Mouse (Mus musculus): ENCODE data around the gene Chd4. TPM values are rescaled to one million over a fixed set of nuclear protein-coding genes. Genes with fewer than 3 reads are reported as not detected.

Chd4 gene
- polyA plus RNA-seq, 1 experiment from 2014 or later, result 70.1 TPM

DNA sequence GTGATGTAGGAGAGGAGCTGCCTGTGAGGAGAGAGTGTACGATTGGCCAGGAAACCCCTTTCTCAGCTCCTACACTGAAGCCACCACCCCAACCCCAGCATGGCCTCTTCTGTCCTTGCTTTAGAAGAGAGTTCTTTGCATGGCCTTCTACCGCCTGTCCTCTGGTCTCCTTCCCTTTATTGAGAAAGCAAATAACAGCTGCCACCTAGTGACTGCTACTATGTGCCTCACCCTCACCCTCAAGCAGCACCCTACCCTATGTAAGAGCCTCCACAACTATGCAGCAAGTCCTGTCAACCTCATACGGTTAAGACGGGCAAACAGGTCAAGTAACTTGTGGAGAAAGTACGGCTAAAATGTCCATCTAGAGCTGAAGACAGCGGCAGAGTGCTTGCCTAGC is 74.4 kb downstream of the Chd4 start:
- Histone ChIP-seq H3K27ac (replicated peaks; ENCODE audit: low read depth, low read length) (no peak overlapping the region), H3K4me2 (ENCODE audit: low read depth, low read length) (no peak overlapping the region), H3K4me1 (ENCODE audit: control insufficient read depth, insufficient read depth, low read length) (peaks cover 14% of the 10 kb centered on the region), H3K9me3 (ENCODE audit: control insufficient read depth, low read length) (no peaks in the 10 kb centered on the region), H3K4me3 (ENCODE audit: low read depth, low read length) (no peak overlapping the region), H3K36me3 (ENCODE audit: control insufficient read depth, insufficient read depth, low read length) (peaks cover 78% of the 10 kb centered on the region), H3K9ac (ENCODE audit: low read depth, low read length) (no peak overlapping the region), H3K27me3 (replicated peaks; ENCODE audit: control insufficient read depth, insufficient read depth, low read length) (no peaks in the 10 kb centered on the region)
- ATAC-seq (ENCODE audit: low read depth), result no peak
- no peak for DNase-seq (ENCODE audit: low spot score)
- 83% methylated on average over 6 of the region's 6 CpGs for WGBS

- no peaks in the 10 kb centered on the region for H3K9me3 ChIP-seq (ENCODE audit: control insufficient read depth, low read length)
- peaks cover 3% of the 10 kb centered on the region; the same call in 1 of the 2 replicates for H3K4me1 ChIP-seq (ENCODE audit: control insufficient read depth, insufficient read depth, low read length)
- DNase-seq (ENCODE audit: low spot score), result no peak
- no peak overlapping the region for H3K4me3 ChIP-seq (ENCODE audit: low read depth, low read length)
- no peak overlapping the region for H3K27ac ChIP-seq (replicated peaks; ENCODE audit: low read depth, low read length)
- 87% methylated on average over 2 of the region's 2 CpGs for WGBS
- ATAC-seq (ENCODE audit: low read depth), result no peak
- no peak overlapping the region for H3K9ac ChIP-seq (ENCODE audit: low read depth, low read length)
- no peaks in the 10 kb centered on the region for H3K27me3 ChIP-seq (replicated peaks; ENCODE audit: control insufficient read depth, insufficient read depth, low read length)
- peaks cover 99% of the 10 kb centered on the region for H3K36me3 ChIP-seq (ENCODE audit: control insufficient read depth, insufficient read depth, low read length)
- H3K4me2 ChIP-seq (ENCODE audit: low read depth, low read length), result no peak overlapping the region
Observed at GRCm38 (mm10) chr6:125172474-125172873, 76.7 kb downstream of the Chd4 start.

- H3K27ac ChIP-seq (replicated peaks; ENCODE audit: low read depth, low read length), result no peak overlapping the region
- WGBS, result 89% methylated on average over 7 of the region's 7 CpGs
- H3K9me3 ChIP-seq (ENCODE audit: control insufficient read depth, low read length), result no peaks in the 10 kb centered on the region
- DNase-seq (ENCODE audit: low spot score) (no peak), ATAC-seq (ENCODE audit: low read depth) (no peak)
- H3K4me3 ChIP-seq (ENCODE audit: low read depth, low read length), result no peak overlapping the region
- H3K4me1 ChIP-seq (ENCODE audit: control insufficient read depth, insufficient read depth, low read length), result no peaks in the 10 kb centered on the region
- H3K27me3 ChIP-seq (replicated peaks; ENCODE audit: control insufficient read depth, insufficient read depth, low read length), result no peaks in the 10 kb centered on the region
- H3K36me3 ChIP-seq (ENCODE audit: control insufficient read depth, insufficient read depth, low read length), result peaks cover 99% of the 10 kb centered on the region
- H3K4me2 ChIP-seq (ENCODE audit: low read depth, low read length), result no peak overlapping the region
- H3K9ac ChIP-seq (ENCODE audit: low read depth, low read length), result no peak overlapping the region
Observed at GRCm38 (mm10) chr6:125173256-125173655, 77.5 kb downstream of the Chd4 start.

DNA sequence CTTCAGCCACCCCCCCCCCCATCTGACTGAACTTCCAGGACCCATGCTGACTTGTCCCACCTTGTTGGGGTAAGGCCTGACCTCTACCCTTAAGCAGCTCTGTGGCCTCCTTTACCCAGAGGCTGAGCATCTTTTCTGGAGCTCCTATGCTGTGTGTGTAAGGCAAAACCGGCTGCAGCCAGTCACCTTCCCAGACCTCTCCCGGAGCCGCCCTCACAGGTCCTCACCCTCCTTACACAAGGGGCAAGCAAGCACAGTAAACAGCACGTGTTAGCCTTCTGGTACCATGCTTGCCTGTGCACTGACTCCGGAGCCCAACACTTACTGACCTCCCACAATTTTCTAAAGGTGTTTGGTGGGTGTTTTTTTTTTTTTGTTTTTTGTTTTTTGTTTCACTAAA is 79.7 kb downstream of the Chd4 start:
- Histone ChIP-seq H3K4me1 (ENCODE audit: control insufficient read depth, insufficient read depth, low read length) (no peaks in the 10 kb centered on the region), H3K9ac (ENCODE audit: low read depth, low read length) (no peak overlapping the region), H3K27ac (replicated peaks; ENCODE audit: low read depth, low read length) (no peak overlapping the region), H3K27me3 (replicated peaks; ENCODE audit: control insufficient read depth, insufficient read depth, low read length) (no peaks in the 10 kb centered on the region), H3K4me3 (ENCODE audit: low read depth, low read length) (no peak overlapping the region), H3K4me2 (ENCODE audit: low read depth, low read length) (no peak overlapping the region), H3K9me3 (ENCODE audit: control insufficient read depth, low read length) (no peaks in the 10 kb centered on the region), H3K36me3 (ENCODE audit: control insufficient read depth, insufficient read depth, low read length) (peaks cover 99% of the 10 kb centered on the region)
- 92% methylated on average over 5 of the region's 5 CpGs for WGBS
- no peak for ATAC-seq (ENCODE audit: low read depth)
- DNase-seq (ENCODE audit: low spot score), result no peak

GRCm38 (mm10) chr6:125179601-125180000 is 83.8 kb downstream of the Chd4 start:
- H3K4me1 ChIP-seq (ENCODE audit: control insufficient read depth, insufficient read depth, low read length), result no peaks in the 10 kb centered on the region
- H3K9ac ChIP-seq (ENCODE audit: low read depth, low read length), result no peak overlapping the region
- 92% methylated on average over 7 of the region's 7 CpGs for WGBS
- ATAC-seq (ENCODE audit: low read depth), result no peak
- H3K27ac ChIP-seq (replicated peaks; ENCODE audit: low read depth, low read length), result no peak overlapping the region
- H3K4me3 ChIP-seq (ENCODE audit: low read depth, low read length), result no peak overlapping the region
- peaks cover 97% of the 10 kb centered on the region for H3K36me3 ChIP-seq (ENCODE audit: control insufficient read depth, insufficient read depth, low read length)
- no peaks in the 10 kb centered on the region for H3K9me3 ChIP-seq (ENCODE audit: control insufficient read depth, low read length)
- no peak for DNase-seq (ENCODE audit: low spot score)
- H3K4me2 ChIP-seq (ENCODE audit: low read depth, low read length), result no peak overlapping the region
- H3K27me3 ChIP-seq (replicated peaks; ENCODE audit: control insufficient read depth, insufficient read depth, low read length), result no peaks in the 10 kb centered on the region

Small RNA genes lying within 50 kb of the gene (microRNA-seq; reads per million reads assigned to microRNA genes)
- gene Mir7045 (ENCODE audit: borderline number of aligned reads), result not detected

Other genes starting within 250 kb of the Chd4 start
- gene P3h3, start 238.2 kb upstream of the Chd4 start, polyA plus RNA-seq (2014; fragmentation: Nextera tagmentation; extraction: Ambion mirVana), result 49.5 and 57.0 TPM in 2 replicates
- gene Gpr162, start 232.0 kb upstream of the Chd4 start, polyA plus RNA-seq (2014; fragmentation: Nextera tagmentation; extraction: Ambion mirVana), result 0.95 and 1.5 TPM in 2 replicates
- gene Cd4, start 207.8 kb upstream of the Chd4 start, polyA plus RNA-seq (2014; fragmentation: Nextera tagmentation; extraction: Ambion mirVana), result 0.07 and 0.25 TPM in 2 replicates
- 1.9 and 2.4 TPM in 2 replicates for gene Lag3, start 184.3 kb upstream of the Chd4 start, polyA plus RNA-seq (2014; fragmentation: Nextera tagmentation; extraction: Ambion mirVana)
- 255 and 263 TPM in 2 replicates for gene Ptms, start 175.9 kb upstream of the Chd4 start, polyA plus RNA-seq (2014; fragmentation: Nextera tagmentation; extraction: Ambion mirVana)
- gene Mlf2, start 164.6 kb upstream of the Chd4 start, polyA plus RNA-seq (2014; fragmentation: Nextera tagmentation; extraction: Ambion mirVana), result 346 and 352 TPM in 2 replicates
- gene Cops7a, start 130.4 kb upstream of the Chd4 start, polyA plus RNA-seq (2014; fragmentation: Nextera tagmentation; extraction: Ambion mirVana), result 138 and 141 TPM in 2 replicates
- 5.0 and 7.2 TPM in 2 replicates for gene Pianp, start 99.3 kb upstream of the Chd4 start, polyA plus RNA-seq (2014; fragmentation: Nextera tagmentation; extraction: Ambion mirVana)
- 10.4 and 11.9 TPM in 2 replicates for gene Zfp384, start 86.8 kb upstream of the Chd4 start, polyA plus RNA-seq (2014; fragmentation: Nextera tagmentation; extraction: Ambion mirVana)
- gene Ing4, start 56.2 kb upstream of the Chd4 start, polyA plus RNA-seq (2014; fragmentation: Nextera tagmentation; extraction: Ambion mirVana), result 99.0 and 112 TPM in 2 replicates
- gene Acrbp, start 46.3 kb upstream of the Chd4 start, polyA plus RNA-seq (2014; fragmentation: Nextera tagmentation; extraction: Ambion mirVana), result 8.3 and 9.9 TPM in 2 replicates
- 1.1 and 1.4 TPM in 2 replicates for gene Lpar5, start 28.1 kb upstream of the Chd4 start, polyA plus RNA-seq (2014; fragmentation: Nextera tagmentation; extraction: Ambion mirVana)
- 56.4 and 60.4 TPM in 2 replicates for gene Nop2, start 35.9 kb downstream of the Chd4 start, polyA plus RNA-seq (2014; fragmentation: Nextera tagmentation; extraction: Ambion mirVana)
- 37.9 and 43.7 TPM in 2 replicates for gene Iffo1, start 49.3 kb downstream of the Chd4 start, polyA plus RNA-seq (2014; fragmentation: Nextera tagmentation; extraction: Ambion mirVana)
- 1,831 and 1,850 TPM in 2 replicates for gene Gapdh, start 70.5 kb downstream of the Chd4 start, polyA plus RNA-seq (2014; fragmentation: Nextera tagmentation; extraction: Ambion mirVana)
- gene Ncapd2, start 95.7 kb downstream of the Chd4 start, polyA plus RNA-seq (2014; fragmentation: Nextera tagmentation; extraction: Ambion mirVana), result 76.7 and 90.8 TPM in 2 replicates
- gene Mrpl51, start 95.8 kb downstream of the Chd4 start, polyA plus RNA-seq (2014; fragmentation: Nextera tagmentation; extraction: Ambion mirVana), result 198 and 205 TPM in 2 replicates
- 2.4 and 2.7 TPM in 2 replicates for gene Vamp1, start 119.6 kb downstream of the Chd4 start, polyA plus RNA-seq (2014; fragmentation: Nextera tagmentation; extraction: Ambion mirVana)
- 3.4 and 3.6 TPM in 2 replicates for gene Tapbpl, start 135.9 kb downstream of the Chd4 start, polyA plus RNA-seq (2014; fragmentation: Nextera tagmentation; extraction: Ambion mirVana)
- 1.1 and 2.9 TPM in 2 replicates for gene Cd27, start 141.0 kb downstream of the Chd4 start, polyA plus RNA-seq (2014; fragmentation: Nextera tagmentation; extraction: Ambion mirVana)
- gene Tuba3a, start 190.1 kb downstream of the Chd4 start, polyA plus RNA-seq (2014; fragmentation: Nextera tagmentation; extraction: Ambion mirVana), result 0.22 and 0.45 TPM in 2 replicates
- 46.4 and 49.0 TPM in 2 replicates for gene Ltbr, start 217.9 kb downstream of the Chd4 start, polyA plus RNA-seq (2014; fragmentation: Nextera tagmentation; extraction: Ambion mirVana)
- gene Scnn1a, start 224.7 kb downstream of the Chd4 start, polyA plus RNA-seq (2014; fragmentation: Nextera tagmentation; extraction: Ambion mirVana), result 1.5 and 3.2 TPM in 2 replicates